Mouse (Mus musculus): ENCODE results near the gene Fam171a1. TPM values are rescaled to one million over a fixed set of nuclear protein-coding genes. Genes with fewer than 3 reads are reported as not detected.

Fam171a1 gene
- polyA plus RNA-seq, 1 experiment = 2.9 TPM

- Histone ChIP-seq H3K4me1 (ENCODE audit: control insufficient read depth, insufficient read depth, low read length) (no peaks in the 10 kb centered on the region; the same call in 1 of the 2 replicates), H3K4me3 (replicated peaks; ENCODE audit: control insufficient read depth, low read depth, low read length) (no peak overlapping the region), H3K27ac (ENCODE audit: control insufficient read depth, insufficient read depth, low read depth, low read length, poor library complexity) (no peak overlapping the region)
- TF ChIP-seq POLR2A (IDR thresholded peaks at IDR 0.05; ENCODE audit: borderline replicate concordance, control insufficient read depth, low read depth, low read length) (no peak), CTCF (IDR thresholded peaks at IDR 0.05; ENCODE audit: control insufficient read depth, insufficient read depth, low read length) (no peak)
- WGBS = 76% methylated on average over 3 of the region's 3 CpGs
Observed at GRCm38 (mm10) chr2:3157030-3157429, 43.0 kb downstream of the Fam171a1 start.

GRCm38 (mm10) chr2:3157661-3158344 lies 43.8 kb downstream of the Fam171a1 start:
- TF ChIP-seq POLR2A (IDR thresholded peaks at IDR 0.05; ENCODE audit: borderline replicate concordance, control insufficient read depth, low read depth, low read length) (no peak), CTCF (IDR thresholded peaks at IDR 0.05; ENCODE audit: control insufficient read depth, insufficient read depth, low read length) (no peak)
- Histone ChIP-seq H3K4me1 (ENCODE audit: control insufficient read depth, insufficient read depth, low read length) (no peaks in the 10 kb centered on the region; the same call in 1 of the 2 replicates), H3K4me3 (replicated peaks; ENCODE audit: control insufficient read depth, low read depth, low read length) (no peak overlapping the region), H3K27ac (ENCODE audit: control insufficient read depth, insufficient read depth, low read depth, low read length, poor library complexity) (no peak overlapping the region; the same call in 1 of the 2 replicates)
- WGBS = 46% methylated on average over 10 of the region's 10 CpGs

GRCm38 (mm10) chr2:3158682-3159412 lies 44.8 kb downstream of the Fam171a1 start:
- Histone ChIP-seq H3K27ac (ENCODE audit: control insufficient read depth, insufficient read depth, low read depth, low read length, poor library complexity) (no peak overlapping the region), H3K4me3 (replicated peaks; ENCODE audit: control insufficient read depth, low read depth, low read length) (no peak overlapping the region), H3K4me1 (ENCODE audit: control insufficient read depth, insufficient read depth, low read length) (peaks cover 1% of the 10 kb centered on the region; the same call in 1 of the 2 replicates)
- 11% methylated on average over 8 of the region's 8 CpGs for WGBS
- TF ChIP-seq CTCF (IDR thresholded peaks at IDR 0.05; ENCODE audit: control insufficient read depth, insufficient read depth, low read length) (no peak), POLR2A (IDR thresholded peaks at IDR 0.05; ENCODE audit: borderline replicate concordance, control insufficient read depth, low read depth, low read length) (no peak)

GRCm38 (mm10) chr2:3161578-3161977 lies 47.6 kb downstream of the Fam171a1 start:
- H3K27ac ChIP-seq (ENCODE audit: control insufficient read depth, insufficient read depth, low read depth, low read length, poor library complexity) = no peak overlapping the region

GRCm38 (mm10) chr2:3163501-3164076 lies 49.6 kb downstream of the Fam171a1 start:
- TF ChIP-seq CTCF (IDR thresholded peaks at IDR 0.05; ENCODE audit: control insufficient read depth, insufficient read depth, low read length) = no peak
- TF ChIP-seq POLR2A (IDR thresholded peaks at IDR 0.05; ENCODE audit: borderline replicate concordance, control insufficient read depth, low read depth, low read length) = no peak
- Histone ChIP-seq H3K4me1 (ENCODE audit: control insufficient read depth, insufficient read depth, low read length) (peaks cover 1% of the 10 kb centered on the region; the same call in 1 of the 2 replicates), H3K27ac (ENCODE audit: control insufficient read depth, insufficient read depth, low read depth, low read length, poor library complexity) (no peak overlapping the region), H3K4me3 (replicated peaks; ENCODE audit: control insufficient read depth, low read depth, low read length) (no peak overlapping the region)
- WGBS = 28% methylated on average over 9 of the region's 9 CpGs

More at GRCm38 (mm10) chr2:3161578-3161977, 47.6 kb downstream of the Fam171a1 start:
- H3K4me3 ChIP-seq (replicated peaks; ENCODE audit: control insufficient read depth, low read depth, low read length) = no peak overlapping the region
- no peak for TF ChIP-seq POLR2A (IDR thresholded peaks at IDR 0.05; ENCODE audit: borderline replicate concordance, control insufficient read depth, low read depth, low read length)
- no peak for TF ChIP-seq CTCF (IDR thresholded peaks at IDR 0.05; ENCODE audit: control insufficient read depth, insufficient read depth, low read length)
- 68% methylated on average over 1 of the region's 1 CpGs for WGBS
- peaks cover 1% of the 10 kb centered on the region; the same call in 1 of the 2 replicates for H3K4me1 ChIP-seq (ENCODE audit: control insufficient read depth, insufficient read depth, low read length)

- 86% methylated on average over 8 of the region's 8 CpGs for WGBS
- peaks cover 1% of the 10 kb centered on the region; the same call in 1 of the 2 replicates for H3K4me1 ChIP-seq (ENCODE audit: control insufficient read depth, insufficient read depth, low read length)
Observed at GRCm38 (mm10) chr2:3165037-3165600, 51.1 kb downstream of the Fam171a1 start.

GRCm38 (mm10) chr2:3165890-3166605 lies 52.0 kb downstream of the Fam171a1 start:
- H3K4me3 ChIP-seq (replicated peaks; ENCODE audit: control insufficient read depth, low read depth, low read length) = no peak overlapping the region
- 81% methylated on average over 7 of the region's 7 CpGs for WGBS
- H3K4me1 ChIP-seq (ENCODE audit: control insufficient read depth, insufficient read depth, low read length) = peaks cover 1% of the 10 kb centered on the region; the same call in 1 of the 2 replicates
- no peak overlapping the region for H3K27ac ChIP-seq (ENCODE audit: control insufficient read depth, insufficient read depth, low read depth, low read length, poor library complexity)
- no peak for TF ChIP-seq CTCF (IDR thresholded peaks at IDR 0.05; ENCODE audit: control insufficient read depth, insufficient read depth, low read length)
- TF ChIP-seq POLR2A (IDR thresholded peaks at IDR 0.05; ENCODE audit: borderline replicate concordance, control insufficient read depth, low read depth, low read length) = no peak

More at GRCm38 (mm10) chr2:3165037-3165600, 51.1 kb downstream of the Fam171a1 start:
- Histone ChIP-seq H3K27ac (ENCODE audit: control insufficient read depth, insufficient read depth, low read depth, low read length, poor library complexity) (no peak overlapping the region), H3K4me3 (replicated peaks; ENCODE audit: control insufficient read depth, low read depth, low read length) (no peak overlapping the region)
- TF ChIP-seq CTCF (IDR thresholded peaks at IDR 0.05; ENCODE audit: control insufficient read depth, insufficient read depth, low read length) (no peak), POLR2A (IDR thresholded peaks at IDR 0.05; ENCODE audit: borderline replicate concordance, control insufficient read depth, low read depth, low read length) (no peak)

Data from bone marrow, adult 2 months (tissue).